Mouse (Mus musculus) limb, embryonic 15.5 days (tissue): ENCODE results near the gene Rita1. TPM values are rescaled to one million over a fixed set of nuclear protein-coding genes. Genes with fewer than 3 reads are reported as not detected.

Source experiments
- ATAC-seq: fragments of 200-750 bp; cut with Nextera tagmentation; 2 replicates; pipeline ENCODE4 v1.8.0; 2017; ENCODE audit warnings: low read depth, moderate TSS enrichment; ENCODE audit not compliant: insufficient number of reproducible peaks, low FRiP score, low TSS enrichment
- H3K27ac ChIP-seq: fragments of 300-500 bp; sonication (generic); 2 replicates; pipeline ENCODE4 v1.5.1; 2015; ENCODE audit warnings: moderate library complexity, mild to moderate bottlenecking, inconsistent platforms
- H3K27me3 ChIP-seq: fragments of 300-500 bp; sonication (generic); 2 replicates; pipeline ENCODE4 v1.6.1; 2015; ENCODE audit warnings: inconsistent platforms
- H3K36me3 ChIP-seq: fragments of 300-500 bp; sonication (generic); 2 replicates; pipeline ENCODE4 v1.6.1; 2015; ENCODE audit warnings: inconsistent platforms
- H3K4me1 ChIP-seq: fragments of 300-500 bp; sonication (generic); 2 replicates; pipeline ENCODE4 v1.6.1; 2015; ENCODE audit warnings: inconsistent platforms
- H3K4me2 ChIP-seq: fragments of 300-500 bp; sonication (generic); 2 replicates; pipeline ENCODE4 v1.6.1; 2015; ENCODE audit warnings: mild to moderate bottlenecking, inconsistent platforms
- H3K4me3 ChIP-seq: fragments of 300-500 bp; sonication (generic); 2 replicates; pipeline ENCODE4 v1.5.1; 2015; ENCODE audit warnings: mild to moderate bottlenecking, inconsistent platforms
- H3K9ac ChIP-seq: fragments of 300-500 bp; sonication (generic); 2 replicates; pipeline ENCODE4 v1.6.1; 2015; ENCODE audit warnings: inconsistent platforms
- H3K9me3 ChIP-seq: fragments of 300-500 bp; sonication (generic); 2 replicates; pipeline ENCODE4 v1.6.1; 2016; ENCODE audit warnings: inconsistent platforms
- WGBS: fragments of 180-500 bp; shearing (Covaris S2); methylation state at CpG from one replicate; pipeline ENCODE4 v1.1.7; 2015; 5-methylcytosine and 5-hydroxymethylcytosine counted together
- polyA plus RNA-seq: library from polyadenylated mRNA; unstranded; fragments of >200 nt; fragmentation: Nextera tagmentation; extraction: Ambion mirVana; gene quantifications from 2 replicates; pipeline ENCODE4 v1.2.1, GENCODE M21; 2015

Rita1 gene
- polyA plus RNA-seq, 1 experiment from 2014 or later: 13.8 TPM

GRCm38 (mm10) chr5:120626399-120626798 is 14.0 kb upstream of the Rita1 start:
- no peak overlapping the region for H3K4me3 ChIP-seq
- H3K36me3 ChIP-seq: peaks cover 66% of the 10 kb centered on the region
- peaks cover 16% of the 10 kb centered on the region; the same call in 1 of the 2 replicates for H3K27me3 ChIP-seq
- ATAC-seq: 0 out of 2 replicates have a peak, but pooled peaks have one; percentile 6
- H3K4me1 ChIP-seq: peaks cover 21% of the 10 kb centered on the region
- H3K9me3 ChIP-seq: no peaks in the 10 kb centered on the region
- H3K27ac ChIP-seq: no peak overlapping the region
- H3K4me2 ChIP-seq: no peak overlapping the region
- WGBS: 30% methylated on average over 19 of the region's 19 CpGs
- H3K9ac ChIP-seq: no peak overlapping the region

- Histone ChIP-seq H3K36me3 (peaks cover 86% of the 10 kb centered on the region), H3K27ac (no peak overlapping the region), H3K9ac (no peak overlapping the region), H3K27me3 (0 out of 2 replicates have a peak, but pooled peaks cover 1% of the 10 kb centered on the region), H3K4me2 (no peak overlapping the region), H3K9me3 (no peaks in the 10 kb centered on the region), H3K4me1 (peaks cover 17% of the 10 kb centered on the region), H3K4me3 (no peak overlapping the region)
- WGBS: 92% methylated on average over 10 of the region's 10 CpGs
- ATAC-seq: no peak
Measured at GRCm38 (mm10) chr5:120624427-120624826, 12.0 kb upstream of the Rita1 start.

- WGBS: 54% methylated on average over 5 of the region's 5 CpGs
- peaks cover 99% of the 10 kb centered on the region for H3K36me3 ChIP-seq
- peaks cover 12% of the 10 kb centered on the region for H3K4me1 ChIP-seq
- no peak for ATAC-seq
- no peak overlapping the region for H3K9ac ChIP-seq
- H3K4me2 ChIP-seq: no peak overlapping the region
- no peaks in the 10 kb centered on the region for H3K27me3 ChIP-seq
- no peak overlapping the region for H3K27ac ChIP-seq
- no peaks in the 10 kb centered on the region for H3K9me3 ChIP-seq
- no peak overlapping the region for H3K4me3 ChIP-seq
Measured at GRCm38 (mm10) chr5:120622198-120622851, 9.9 kb upstream of the Rita1 start.

DNA sequence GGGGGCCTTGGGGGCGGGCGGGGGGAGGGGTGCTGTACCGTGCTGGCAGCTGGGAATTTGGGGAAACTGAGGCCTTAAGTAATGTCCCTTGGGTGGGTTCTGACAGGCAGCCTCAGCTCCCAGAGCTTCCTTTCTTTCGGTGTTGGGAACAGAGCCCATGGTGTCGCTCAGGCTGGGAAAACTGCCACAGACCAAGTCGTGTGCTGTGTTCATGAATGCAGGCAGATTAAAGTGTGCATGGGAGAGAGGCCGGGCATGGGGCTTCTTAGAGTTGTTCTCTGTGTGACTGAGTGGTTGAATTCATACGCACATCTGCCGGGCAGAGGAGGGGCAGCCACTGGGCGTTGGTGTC is 9.4 kb upstream of the Rita1 start:
- peaks cover 99% of the 10 kb centered on the region for H3K36me3 ChIP-seq
- no peak overlapping the region for H3K27ac ChIP-seq
- no peak overlapping the region for H3K9ac ChIP-seq
- no peaks in the 10 kb centered on the region for H3K9me3 ChIP-seq
- H3K4me1 ChIP-seq: peaks cover 12% of the 10 kb centered on the region
- ATAC-seq: no peak
- 83% methylated on average over 10 of the region's 10 CpGs for WGBS
- no peak overlapping the region for H3K4me2 ChIP-seq
- no peak overlapping the region for H3K4me3 ChIP-seq
- no peaks in the 10 kb centered on the region for H3K27me3 ChIP-seq

DNA sequence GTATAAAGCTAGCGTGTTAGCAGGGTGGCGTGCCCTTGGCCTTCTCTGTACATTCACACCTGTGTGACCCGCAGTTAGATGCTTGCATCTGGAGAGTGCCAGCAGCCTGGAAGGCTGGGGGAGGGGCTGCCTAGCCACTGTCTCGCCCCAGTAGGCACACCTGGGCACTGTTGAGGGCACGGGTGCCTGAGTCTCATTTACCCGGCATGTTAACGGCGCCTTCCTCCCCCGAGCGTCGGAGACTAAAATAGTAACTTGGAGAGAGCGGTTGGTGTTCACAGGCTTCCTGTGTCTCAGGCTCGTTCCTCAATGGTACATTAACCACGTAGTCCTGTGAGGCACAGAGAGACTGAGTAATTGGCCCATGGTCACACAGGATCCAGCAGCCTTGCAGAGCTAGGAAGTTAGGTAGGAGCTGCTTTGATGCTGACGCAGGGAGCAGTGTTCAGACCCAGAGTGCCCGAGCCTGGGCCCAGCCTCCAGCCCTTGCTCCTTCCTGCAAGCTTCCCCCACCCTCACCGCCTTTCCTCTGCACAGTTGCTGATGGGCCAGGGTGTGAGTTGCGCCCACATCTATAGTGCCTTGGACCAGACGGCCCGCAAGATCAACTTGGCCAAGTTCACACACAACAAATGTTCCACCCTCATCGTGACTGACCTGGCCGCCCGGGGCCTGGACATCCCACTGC is 8.8 kb upstream of the Rita1 start:
- H3K27ac ChIP-seq: no peak overlapping the region
- peaks cover 98% of the 10 kb centered on the region for H3K36me3 ChIP-seq
- H3K4me3 ChIP-seq: no peak overlapping the region
- H3K9me3 ChIP-seq: no peaks in the 10 kb centered on the region
- H3K4me1 ChIP-seq: peaks cover 12% of the 10 kb centered on the region
- H3K9ac ChIP-seq: no peak overlapping the region
- no peaks in the 10 kb centered on the region for H3K27me3 ChIP-seq
- no peak overlapping the region for H3K4me2 ChIP-seq
- 93% methylated on average over 23 of the region's 23 CpGs for WGBS
- ATAC-seq: no peak

DNA sequence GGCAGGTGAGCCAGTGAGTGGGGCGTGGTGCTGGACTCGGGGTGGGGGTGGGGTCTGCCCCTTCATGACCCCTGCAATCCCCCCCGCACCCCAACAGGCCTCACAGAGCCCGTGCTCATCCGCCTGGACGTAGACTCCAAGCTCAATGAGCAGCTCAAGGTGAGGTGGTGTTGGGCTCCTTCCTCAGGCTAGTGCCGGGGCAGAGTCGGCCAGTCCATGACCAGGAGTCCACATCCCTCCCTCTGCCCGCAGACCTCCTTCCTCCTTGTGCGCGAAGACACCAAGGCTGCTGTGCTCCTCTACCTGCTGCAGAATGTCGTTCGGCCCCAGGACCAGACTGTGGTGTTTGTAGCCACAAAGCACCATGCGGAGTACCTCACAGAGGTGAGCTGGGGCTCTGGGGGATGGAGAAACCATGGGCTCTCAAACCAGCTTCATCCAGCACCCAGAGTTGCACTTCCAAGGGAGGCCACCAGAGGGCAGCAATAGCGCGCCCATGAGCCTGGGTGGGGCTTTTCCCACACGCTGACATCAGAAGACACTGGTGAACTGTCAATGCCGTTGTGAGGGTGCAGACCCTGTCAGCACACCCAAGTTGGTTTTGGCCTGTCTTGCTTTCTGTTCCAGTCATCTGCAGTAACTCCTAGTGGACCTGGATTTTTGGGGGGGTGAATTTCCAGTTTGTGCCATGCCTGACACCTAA is 8.1 kb upstream of the Rita1 start:
- H3K36me3 ChIP-seq: peaks cover 93% of the 10 kb centered on the region

GRCm38 (mm10) chr5:120619201-120619600 is 6.8 kb upstream of the Rita1 start:
- peaks cover 12% of the 10 kb centered on the region for H3K4me1 ChIP-seq
- peaks cover 86% of the 10 kb centered on the region for H3K36me3 ChIP-seq
- no peaks in the 10 kb centered on the region for H3K9me3 ChIP-seq
- no peak overlapping the region for H3K9ac ChIP-seq
- no peak overlapping the region for H3K4me3 ChIP-seq
- no peak overlapping the region for H3K4me2 ChIP-seq
- no peaks in the 10 kb centered on the region for H3K27me3 ChIP-seq
- no peak for ATAC-seq
- 17% methylated on average over 5 of the region's 5 CpGs for WGBS
- H3K27ac ChIP-seq: no peak overlapping the region

More for the DNA sequence above, 8.1 kb upstream of the Rita1 start:
- H3K4me3 ChIP-seq: no peak overlapping the region
- H3K9me3 ChIP-seq: no peaks in the 10 kb centered on the region
- 71% methylated on average over 18 of the region's 18 CpGs for WGBS
- H3K4me2 ChIP-seq: no peak overlapping the region
- no peak for ATAC-seq
- H3K9ac ChIP-seq: no peak overlapping the region
- H3K4me1 ChIP-seq: peaks cover 12% of the 10 kb centered on the region
- no peak overlapping the region for H3K27ac ChIP-seq
- H3K27me3 ChIP-seq: no peaks in the 10 kb centered on the region

GRCm38 (mm10) chr5:120618778-120619177 is 6.4 kb upstream of the Rita1 start:
- H3K27me3 ChIP-seq: no peaks in the 10 kb centered on the region
- peaks cover 16% of the 10 kb centered on the region for H3K4me1 ChIP-seq
- H3K4me3 ChIP-seq: no peak overlapping the region
- H3K9ac ChIP-seq: no peak overlapping the region
- H3K4me2 ChIP-seq: no peak overlapping the region
- 83% methylated on average over 12 of the region's 12 CpGs for whole genome bisulfite sequencing
- ATAC-seq: no peak
- no peak overlapping the region for H3K27ac ChIP-seq
- no peaks in the 10 kb centered on the region for H3K9me3 ChIP-seq
- peaks cover 82% of the 10 kb centered on the region for H3K36me3 ChIP-seq

DNA sequence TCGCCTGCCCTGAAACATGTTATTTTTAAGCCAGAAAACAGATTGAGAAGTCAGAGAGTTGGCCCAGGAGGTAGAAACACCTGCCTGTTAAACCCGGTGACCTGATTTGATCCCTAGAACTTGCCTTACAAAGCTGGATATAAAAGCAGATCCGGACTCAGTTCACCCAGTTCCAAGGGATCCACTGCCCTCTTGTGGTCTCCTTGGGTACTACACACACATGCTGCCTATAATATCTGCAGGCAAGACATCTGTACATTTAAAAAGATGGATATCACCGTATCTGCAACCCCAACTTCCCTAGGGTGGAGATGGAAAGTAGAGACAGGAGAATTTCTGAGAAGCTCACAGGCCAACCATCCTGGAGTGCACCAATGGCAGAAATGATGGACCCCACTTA is 3.5 kb upstream of the Rita1 start:
- ATAC-seq: no peak
- WGBS: 94% methylated on average over 4 of the region's 4 CpGs

GRCm38 (mm10) chr5:120612822-120613604 is 624 bp upstream of the Rita1 start:
- peaks cover 41% of the 10 kb centered on the region for H3K36me3 ChIP-seq
- peak overlapping the region; percentile 55 for H3K9ac ChIP-seq
- peak; percentile 95 for ATAC-seq
- H3K27me3 ChIP-seq: no peaks in the 10 kb centered on the region
- H3K4me1 ChIP-seq: peaks cover 17% of the 10 kb centered on the region
- no peaks in the 10 kb centered on the region for H3K9me3 ChIP-seq
- peak overlapping the region; percentile 79 for H3K4me2 ChIP-seq
- under 1% methylated on average over 69 of the region's 69 CpGs for WGBS
- peak overlapping the region; percentile 71 for H3K4me3 ChIP-seq
- peak overlapping the region; percentile 89 for H3K27ac ChIP-seq

More for the DNA sequence above, 3.5 kb upstream of the Rita1 start:
- Histone ChIP-seq H3K9ac (no peak overlapping the region), H3K4me1 (peaks cover 16% of the 10 kb centered on the region), H3K4me3 (no peak overlapping the region), H3K4me2 (no peak overlapping the region), H3K36me3 (peaks cover 54% of the 10 kb centered on the region), H3K9me3 (no peaks in the 10 kb centered on the region), H3K27me3 (no peaks in the 10 kb centered on the region), H3K27ac (no peak overlapping the region)

DNA sequence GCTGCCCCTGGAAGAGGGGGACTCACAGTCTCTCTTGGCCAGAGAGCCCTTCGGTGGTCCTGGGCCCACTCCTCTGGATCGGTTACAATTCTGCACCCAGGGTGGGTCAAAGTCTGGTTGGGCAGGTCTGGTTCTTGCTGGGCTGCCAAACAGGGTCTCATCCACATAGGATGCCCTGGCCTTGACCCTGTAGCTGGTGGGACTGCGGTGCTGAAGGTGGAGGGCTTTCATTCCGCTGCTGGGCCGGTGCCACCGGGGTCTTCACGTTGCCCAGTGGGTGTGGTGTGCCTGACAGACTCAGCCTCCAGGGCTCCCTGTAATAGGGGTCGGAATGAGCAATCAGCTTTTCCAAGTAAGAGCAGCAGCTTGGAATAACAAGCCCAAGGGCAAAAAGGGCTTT is 973 bp downstream of the Rita1 start:
- no peaks in the 10 kb centered on the region for H3K27me3 ChIP-seq
- H3K9me3 ChIP-seq: no peaks in the 10 kb centered on the region
- ATAC-seq: no peak
- peak overlapping the region; percentile 79 for H3K4me2 ChIP-seq
- no peak overlapping the region for H3K27ac ChIP-seq
- peaks cover 17% of the 10 kb centered on the region for H3K4me1 ChIP-seq
- peak overlapping the region; percentile 71 for H3K4me3 ChIP-seq
- H3K36me3 ChIP-seq: peaks cover 26% of the 10 kb centered on the region
- 46% methylated on average over 8 of the region's 8 CpGs for WGBS
- peak overlapping the region; percentile 55 for H3K9ac ChIP-seq
